Mouse (Mus musculus): ENCODE results near the gene Gm13278. TPM values are rescaled to one million over a fixed set of nuclear protein-coding genes. Genes with fewer than 3 reads are reported as not detected.
A peak's percentile ranks its signal among the peaks of the same experiment; 100 is the strongest.
"Not testable (repeated sequence)": the region's sequence is repeated elsewhere in the genome, so short reads cannot be mapped to it uniquely, and the experiment has no call there.

Gm13278 gene
- polyA plus RNA-seq (2015; fragmentation: Nextera tagmentation; extraction: Ambion mirVana): not detected in 2 replicates

DNA sequence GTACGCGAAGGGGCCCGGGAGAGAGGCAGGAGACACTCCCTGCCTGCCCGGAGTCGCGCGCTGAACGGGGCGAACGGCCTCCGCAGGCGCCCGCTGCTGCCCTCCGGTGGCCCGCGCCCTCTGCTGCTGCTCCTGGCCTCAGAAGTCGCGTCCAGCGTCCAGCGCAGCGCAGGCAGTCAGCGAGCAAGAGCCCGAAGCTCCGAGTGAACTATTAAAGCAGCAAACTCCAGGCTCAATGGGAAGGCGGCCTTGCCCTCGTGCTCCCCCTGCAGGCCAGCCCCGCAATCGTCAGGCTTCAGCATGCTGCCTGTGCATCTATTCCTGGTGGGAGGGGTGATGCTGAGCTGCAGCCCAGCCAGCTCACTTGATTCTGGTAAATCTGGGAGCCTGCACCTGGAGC is at the start of gene Gm13278:
Gm13278 (plus strand) TSS at position 301 of the 400 bp plus-strand sequence.
- not testable (repeated sequence) for ATAC-seq; H3K4me3 ChIP-seq (ENCODE audit: low read length); H3K36me3 ChIP-seq (ENCODE audit: control insufficient read depth, insufficient read depth, low read length); H3K4me1 ChIP-seq (ENCODE audit: control insufficient read depth, insufficient read depth, low read depth, low read length); H3K9ac ChIP-seq (ENCODE audit: low read depth, low read length); H3K4me2 ChIP-seq (ENCODE audit: low read length); H3K27ac ChIP-seq (ENCODE audit: low read depth, low read length); H3K27me3 ChIP-seq (replicated peaks; ENCODE audit: control insufficient read depth, insufficient read depth, low read length); H3K9me3 ChIP-seq (ENCODE audit: control insufficient read depth, low read length)
- no CpG with 5 or more reads among the region's 28 CpGs for WGBS

DNA sequence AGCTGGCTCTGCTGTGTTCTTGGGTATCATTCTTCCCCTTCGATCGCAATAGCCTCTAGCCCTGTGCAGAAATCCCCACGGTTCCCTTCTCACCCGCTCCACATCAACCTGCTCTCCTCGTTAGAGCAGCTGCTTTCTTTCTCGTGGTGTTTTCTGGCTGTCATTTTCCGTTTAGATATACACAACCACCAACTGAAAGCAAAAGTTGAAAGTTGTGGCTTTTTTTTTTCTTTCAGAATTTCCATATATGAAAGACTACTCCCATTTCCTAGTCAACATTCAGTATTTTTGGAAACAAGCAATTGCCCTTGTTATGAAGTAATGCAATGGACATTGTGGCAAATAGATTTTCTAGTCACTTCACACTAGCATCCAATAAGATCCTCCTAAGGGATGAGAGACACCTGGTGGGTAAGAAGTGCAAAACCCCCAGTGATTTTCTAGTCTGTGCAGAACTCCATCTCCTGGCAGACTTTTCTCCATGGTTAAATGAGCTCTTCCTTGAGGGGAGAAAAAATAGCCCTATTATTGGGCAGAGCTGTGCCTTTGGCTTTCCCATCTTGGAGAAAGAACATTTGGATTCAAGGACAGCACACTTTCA is 48.5 kb upstream of the Gm13278 start:
- 80% methylated on average over 7 of the region's 7 CpGs for WGBS
- H3K4me2 ChIP-seq (ENCODE audit: low read length): no peak overlapping the region
- no peaks in the 10 kb centered on the region for H3K36me3 ChIP-seq (ENCODE audit: control insufficient read depth, insufficient read depth, low read length)
- no peak for ATAC-seq
- H3K9me3 ChIP-seq (ENCODE audit: control insufficient read depth, low read length): no peaks in the 10 kb centered on the region
- H3K27me3 ChIP-seq (replicated peaks; ENCODE audit: control insufficient read depth, insufficient read depth, low read length): no peaks in the 10 kb centered on the region
- no peak overlapping the region for H3K4me3 ChIP-seq (ENCODE audit: low read length)
- no peaks in the 10 kb centered on the region for H3K4me1 ChIP-seq (ENCODE audit: control insufficient read depth, insufficient read depth, low read depth, low read length)
- no peak overlapping the region for H3K27ac ChIP-seq (ENCODE audit: low read depth, low read length)
- H3K9ac ChIP-seq (ENCODE audit: low read depth, low read length): no peak overlapping the region; the same call in 1 of the 2 replicates

GRCm38 (mm10) chr4:88744207-88744606 is 47.1 kb upstream of the Gm13278 start:
- no peak overlapping the region for H3K9ac ChIP-seq (ENCODE audit: low read depth, low read length)
- H3K9me3 ChIP-seq (ENCODE audit: control insufficient read depth, low read length): no peaks in the 10 kb centered on the region
- H3K4me1 ChIP-seq (ENCODE audit: control insufficient read depth, insufficient read depth, low read depth, low read length): no peaks in the 10 kb centered on the region
- 81% methylated on average over 3 of the region's 3 CpGs for WGBS
- no peaks in the 10 kb centered on the region for H3K36me3 ChIP-seq (ENCODE audit: control insufficient read depth, insufficient read depth, low read length)
- H3K27ac ChIP-seq (ENCODE audit: low read depth, low read length): no peak overlapping the region
- H3K4me2 ChIP-seq (ENCODE audit: low read length): no peak overlapping the region
- no peak overlapping the region for H3K4me3 ChIP-seq (ENCODE audit: low read length)
- no peaks in the 10 kb centered on the region for H3K27me3 ChIP-seq (replicated peaks; ENCODE audit: control insufficient read depth, insufficient read depth, low read length)
- no peak for ATAC-seq

GRCm38 (mm10) chr4:88749926-88750325 is 41.4 kb upstream of the Gm13278 start:
- H3K36me3 ChIP-seq (ENCODE audit: control insufficient read depth, insufficient read depth, low read length): no peaks in the 10 kb centered on the region
- H3K4me3 ChIP-seq (ENCODE audit: low read length): no peak overlapping the region
- no peaks in the 10 kb centered on the region for H3K9me3 ChIP-seq (ENCODE audit: control insufficient read depth, low read length)
- H3K27ac ChIP-seq (ENCODE audit: low read depth, low read length): no peak overlapping the region
- no peak overlapping the region for H3K4me2 ChIP-seq (ENCODE audit: low read length)
- no peaks in the 10 kb centered on the region for H3K4me1 ChIP-seq (ENCODE audit: control insufficient read depth, insufficient read depth, low read depth, low read length)
- H3K27me3 ChIP-seq (replicated peaks; ENCODE audit: control insufficient read depth, insufficient read depth, low read length): no peaks in the 10 kb centered on the region
- WGBS: 57% methylated on average over 6 of the region's 6 CpGs
- no peak overlapping the region for H3K9ac ChIP-seq (ENCODE audit: low read depth, low read length)
- ATAC-seq: no peak

- not testable (repeated sequence) for ATAC-seq; H3K27me3 ChIP-seq (replicated peaks; ENCODE audit: control insufficient read depth, insufficient read depth, low read length); H3K4me3 ChIP-seq (ENCODE audit: low read length); H3K4me2 ChIP-seq (ENCODE audit: low read length); H3K27ac ChIP-seq (ENCODE audit: low read depth, low read length); H3K9ac ChIP-seq (ENCODE audit: low read depth, low read length); H3K36me3 ChIP-seq (ENCODE audit: control insufficient read depth, insufficient read depth, low read length); H3K4me1 ChIP-seq (ENCODE audit: control insufficient read depth, insufficient read depth, low read depth, low read length); H3K9me3 ChIP-seq (ENCODE audit: control insufficient read depth, low read length)
- WGBS: 73% methylated on average over 12 of the region's 15 CpGs
These were observed 36.5 kb upstream of the Gm13278 start, which contains the start of gene Gm13271 for GRCm38 (mm10) chr4:88754818-88755340. Gm13271 (plus strand) TSS chr4:88754868.

DNA sequence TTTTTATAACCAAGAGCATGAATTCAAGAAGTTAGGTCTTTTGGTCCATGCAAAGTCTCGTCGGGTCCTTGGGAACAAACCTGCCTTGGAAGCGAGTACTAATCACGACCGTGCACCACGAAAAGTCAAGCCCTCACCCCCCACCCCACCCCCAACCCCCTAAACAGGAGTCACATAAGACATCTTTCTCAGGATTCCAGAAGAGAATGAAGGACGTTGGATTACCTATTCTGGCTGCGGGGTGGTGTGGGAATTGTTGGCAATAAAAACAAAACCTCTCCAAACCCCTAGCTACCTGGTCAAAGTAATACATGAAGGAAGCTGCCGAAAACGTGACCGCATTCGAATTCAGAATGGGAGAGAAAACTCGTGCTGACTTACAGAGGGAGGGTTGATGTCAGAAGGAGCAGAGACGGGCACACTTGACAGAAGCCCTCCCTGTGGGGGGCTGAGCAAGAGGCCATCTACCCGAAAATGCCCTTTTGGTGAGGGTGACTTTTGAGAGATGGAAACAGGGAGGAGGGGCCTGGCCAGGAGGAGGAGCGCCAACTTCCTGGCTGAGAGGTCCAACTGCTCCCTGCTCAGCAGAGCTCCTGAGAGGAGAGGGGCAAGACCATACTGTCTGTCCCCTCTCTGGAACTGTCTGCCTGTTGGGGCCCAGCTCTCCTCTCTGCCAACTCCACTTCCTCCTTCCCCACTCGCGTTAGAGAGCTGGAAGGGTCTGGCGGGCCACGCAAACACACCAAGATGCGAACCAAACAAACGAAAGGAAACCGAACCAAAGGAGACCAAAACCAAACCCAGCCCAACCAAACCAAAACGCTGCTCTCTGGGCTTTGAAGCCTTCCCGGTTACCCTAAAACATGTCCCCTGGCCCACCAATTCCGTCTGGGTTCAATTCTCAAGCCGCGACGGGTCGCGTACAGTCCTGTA is 34.5 kb upstream of the Gm13278 start:
- Histone ChIP-seq H3K27ac (ENCODE audit: low read depth, low read length) (peak overlapping the region; percentile 79), H3K4me3 (ENCODE audit: low read length) (peak overlapping the region; percentile 47), H3K9ac (ENCODE audit: low read depth, low read length) (peak overlapping the region; percentile 58), H3K4me2 (ENCODE audit: low read length) (peak overlapping the region; percentile 84)
- not testable (repeated sequence) for H3K27me3 ChIP-seq (replicated peaks; ENCODE audit: control insufficient read depth, insufficient read depth, low read length); H3K9me3 ChIP-seq (ENCODE audit: control insufficient read depth, low read length); H3K4me1 ChIP-seq (ENCODE audit: control insufficient read depth, insufficient read depth, low read depth, low read length); H3K36me3 ChIP-seq (ENCODE audit: control insufficient read depth, insufficient read depth, low read length); ATAC-seq
- WGBS: 13% methylated on average over 28 of the region's 31 CpGs

- peak; percentile 100 for ATAC-seq
- not testable (repeated sequence) for H3K27me3 ChIP-seq (replicated peaks; ENCODE audit: control insufficient read depth, insufficient read depth, low read length); H3K9me3 ChIP-seq (ENCODE audit: control insufficient read depth, low read length); H3K4me1 ChIP-seq (ENCODE audit: control insufficient read depth, insufficient read depth, low read depth, low read length); H3K36me3 ChIP-seq (ENCODE audit: control insufficient read depth, insufficient read depth, low read length)
- peak overlapping the region; percentile 58 for H3K9ac ChIP-seq (ENCODE audit: low read depth, low read length)
- peak overlapping the region; percentile 79 for H3K27ac ChIP-seq (ENCODE audit: low read depth, low read length)
- peak overlapping the region; percentile 84 for H3K4me2 ChIP-seq (ENCODE audit: low read length)
- 0% methylated on average over 18 of the region's 21 CpGs for WGBS
- peak overlapping the region; percentile 47 for H3K4me3 ChIP-seq (ENCODE audit: low read length)
These were observed 33.7 kb upstream of the Gm13278 start for GRCm38 (mm10) chr4:88757628-88758031.

DNA sequence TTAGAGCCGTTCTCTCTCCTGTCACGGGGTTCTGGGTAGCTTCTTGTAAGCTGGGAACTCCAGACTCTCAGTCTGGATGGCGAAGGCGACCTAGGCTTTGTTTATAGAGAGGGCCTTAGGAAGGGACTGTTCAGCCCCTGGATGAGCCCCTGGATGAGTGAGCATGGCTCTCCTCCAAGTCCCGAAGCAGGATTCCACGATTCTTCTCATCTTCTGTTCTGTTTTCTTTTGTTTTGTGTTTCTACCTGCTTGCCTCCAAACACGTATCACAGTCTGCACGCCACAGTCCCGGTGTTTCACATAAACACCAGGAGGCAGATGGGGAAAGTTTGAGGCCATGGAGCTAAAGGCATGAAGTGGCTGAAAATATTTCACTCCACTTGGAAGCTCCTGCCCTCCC is 32.6 kb upstream of the Gm13278 start:
- not testable (repeated sequence) for ATAC-seq; H3K4me1 ChIP-seq (ENCODE audit: control insufficient read depth, insufficient read depth, low read depth, low read length); H3K4me2 ChIP-seq (ENCODE audit: low read length); H3K36me3 ChIP-seq (ENCODE audit: control insufficient read depth, insufficient read depth, low read length); H3K9me3 ChIP-seq (ENCODE audit: control insufficient read depth, low read length); H3K27ac ChIP-seq (ENCODE audit: low read depth, low read length); H3K27me3 ChIP-seq (replicated peaks; ENCODE audit: control insufficient read depth, insufficient read depth, low read length); H3K4me3 ChIP-seq (ENCODE audit: low read length); H3K9ac ChIP-seq (ENCODE audit: low read depth, low read length)
- 91% methylated on average over 9 of the region's 9 CpGs for WGBS

- H3K4me3 ChIP-seq (ENCODE audit: low read length): peak within 1 kb of the TSS; percentile 37
- not testable (repeated sequence) for H3K9me3 ChIP-seq (ENCODE audit: control insufficient read depth, low read length); H3K27me3 ChIP-seq (replicated peaks; ENCODE audit: control insufficient read depth, insufficient read depth, low read length); H3K4me1 ChIP-seq (ENCODE audit: control insufficient read depth, insufficient read depth, low read depth, low read length); H3K36me3 ChIP-seq (ENCODE audit: control insufficient read depth, insufficient read depth, low read length); H3K9ac ChIP-seq (ENCODE audit: low read depth, low read length); ATAC-seq; H3K27ac ChIP-seq (ENCODE audit: low read depth, low read length)
- peak within 1 kb of the TSS; percentile 57 for H3K4me2 ChIP-seq (ENCODE audit: low read length)
- 30% methylated on average over 8 of the region's 14 CpGs for WGBS
These were observed 31.6 kb upstream of the Gm13278 start, which contains the start of gene Gm13283 for GRCm38 (mm10) chr4:88759610-88760268. Gm13283 (plus strand) TSS chr4:88760119.

Data from hindbrain, embryonic 16.5 days (tissue).